Mouse (Mus musculus): Measurements from ENCODE around the gene Vasn.

DNA sequence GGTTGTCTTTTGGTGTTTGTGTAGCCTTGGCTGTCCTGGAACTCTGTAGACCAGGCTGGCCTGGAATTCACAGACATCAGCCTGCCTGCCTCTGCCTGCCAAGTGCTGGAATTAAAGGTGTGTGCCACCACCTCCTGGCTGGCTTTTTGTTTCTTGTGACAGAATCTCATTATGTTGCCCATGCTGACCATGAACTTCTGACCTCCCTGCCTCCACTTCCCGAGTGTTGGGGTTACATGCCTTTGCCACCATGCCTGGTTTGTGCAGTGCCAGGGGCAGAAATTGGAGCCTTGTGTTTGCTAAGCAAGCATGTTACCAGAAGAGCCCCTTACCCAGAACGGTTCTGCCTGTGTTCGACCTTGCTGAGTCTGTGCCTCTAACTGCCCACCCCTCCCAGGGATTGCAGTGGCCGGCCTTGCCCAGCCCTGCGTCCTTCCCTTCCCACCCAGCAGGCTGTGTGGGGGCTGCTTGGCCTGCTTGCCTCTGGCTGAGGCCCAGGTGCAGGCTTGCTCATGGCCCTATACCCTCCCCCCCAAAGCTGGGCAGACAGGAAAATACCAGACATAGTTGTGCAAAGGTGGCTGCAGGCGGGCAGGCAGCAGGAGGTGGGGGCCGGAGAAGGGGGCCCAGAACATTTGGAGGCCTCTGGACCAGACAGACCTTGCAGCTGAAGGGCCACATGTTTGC lies 36.8 kb upstream of the Vasn start:
- TF ChIP-seq POLR2A (IDR thresholded peaks at IDR 0.05; ENCODE audit: borderline replicate concordance, control insufficient read depth, low read depth, low read length) (no peak), CTCF (IDR thresholded peaks at IDR 0.05; ENCODE audit: control insufficient read depth, insufficient read depth, low read length) (no peak)

Data from bone marrow, adult 2 months (tissue).